Mouse (Mus musculus) forebrain, embryonic 13.5 days (tissue): ENCODE results near the gene Samd5. TPM values are rescaled to one million over a fixed set of nuclear protein-coding genes. Genes with fewer than 3 reads are reported as not detected.

Experiments
- ATAC-seq: fragments of 200-750 bp; cut with Nextera tagmentation; 2 replicates; pipeline ENCODE4 v1.8.0; 2017
- H3K27ac ChIP-seq: fragments of 300-500 bp; sonication (generic); 2 replicates; pipeline ENCODE4 v1.5.1; 2015; ENCODE audit warnings: inconsistent platforms, mild to moderate bottlenecking, moderate library complexity
- H3K27me3 ChIP-seq: fragments of 300-500 bp; sonication (generic); 2 replicates; pipeline ENCODE4 v1.6.1; 2015; ENCODE audit warnings: mild to moderate bottlenecking, inconsistent platforms
- H3K36me3 ChIP-seq: fragments of 300-500 bp; sonication (generic); 2 replicates; pipeline ENCODE4 v1.6.1; 2015; ENCODE audit warnings: mild to moderate bottlenecking, inconsistent platforms; ENCODE audit not compliant: poor library complexity, severe bottlenecking
- H3K4me1 ChIP-seq: fragments of 300-500 bp; sonication (generic); 2 replicates; pipeline ENCODE4 v1.6.1; 2015; ENCODE audit warnings: inconsistent platforms
- H3K4me2 ChIP-seq: fragments of 300-500 bp; sonication (generic); 2 replicates; pipeline ENCODE4 v1.6.1; 2015; ENCODE audit warnings: inconsistent platforms, mild to moderate bottlenecking, moderate library complexity
- H3K4me3 ChIP-seq: fragments of 300-500 bp; sonication (generic); 2 replicates; pipeline ENCODE4 v1.5.1; 2015; ENCODE audit warnings: mild to moderate bottlenecking, inconsistent platforms
- H3K9ac ChIP-seq: fragments of 300-500 bp; sonication (generic); 2 replicates; pipeline ENCODE4 v1.6.1; 2015; ENCODE audit warnings: mild to moderate bottlenecking, inconsistent platforms
- H3K9me3 ChIP-seq: fragments of 300-500 bp; sonication (generic); replicated peaks from 2 replicates; pipeline ENCODE4 v1.6.1; 2016; ENCODE audit warnings: inconsistent platforms
- WGBS: fragments of 180-500 bp; shearing (Covaris S2); methylation state at CpG from one replicate; pipeline ENCODE4 v1.1.7; 2015; 5-methylcytosine and 5-hydroxymethylcytosine counted together
- polyA plus RNA-seq: library from polyadenylated mRNA; unstranded; fragments of >200 nt; fragmentation: Nextera tagmentation; extraction: Ambion mirVana; gene quantifications from 2 replicates; pipeline ENCODE4 v1.2.1, GENCODE M21; 2015

The Samd5 gene
- polyA plus RNA-seq = 3.7 and 3.9 TPM in 2 replicates

DNA sequence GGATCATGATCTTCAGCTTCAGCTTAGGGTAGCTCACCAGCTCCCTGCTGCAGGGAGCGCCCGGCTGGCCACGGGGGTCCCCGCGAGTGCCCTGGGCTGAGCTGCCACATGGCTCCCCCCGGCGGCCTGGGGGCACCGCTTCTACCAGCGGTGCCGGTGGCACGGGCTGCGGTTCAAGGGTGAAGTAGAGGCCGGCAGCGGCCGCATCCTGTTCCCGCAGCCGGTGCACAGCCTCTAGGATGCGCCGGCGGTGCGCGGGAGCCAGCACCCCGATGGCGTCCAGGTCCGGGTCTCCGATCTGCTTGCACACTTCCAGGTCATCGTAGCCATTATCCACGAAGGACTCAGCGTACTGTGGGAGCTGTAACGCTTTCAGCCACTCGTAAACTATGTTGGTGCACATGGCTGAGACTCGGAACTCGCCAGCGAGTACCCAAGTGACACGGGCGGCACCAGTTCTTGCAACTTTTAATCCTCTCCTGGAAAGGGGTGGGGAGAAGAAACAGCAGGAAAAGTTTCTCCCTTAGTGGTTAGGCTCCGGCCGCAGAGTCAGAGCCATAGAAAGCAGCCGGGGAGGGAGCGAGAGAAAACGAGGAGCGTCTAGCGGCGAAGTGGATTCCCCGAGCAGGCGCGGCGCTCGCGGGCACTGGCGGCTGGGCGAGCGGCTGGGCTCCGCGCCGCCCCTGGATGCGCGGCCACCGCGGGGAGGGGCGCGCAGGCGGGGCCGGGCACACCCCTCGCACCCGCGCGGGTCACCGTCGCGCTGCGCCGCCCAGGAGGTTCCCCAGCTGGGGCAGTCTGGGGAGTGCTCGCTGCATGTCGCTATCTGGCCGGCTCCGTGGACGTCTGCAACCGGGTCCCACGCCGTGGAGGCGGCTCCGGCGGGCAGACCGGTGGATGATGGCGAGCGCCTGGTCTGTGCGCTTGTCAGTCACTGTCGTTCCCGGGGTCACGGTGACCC is at the start of gene Samd5:
TSS of gene Samd5 (minus strand) at position 648 of the 961 bp plus-strand sequence.
- peak; percentile 71 for ATAC-seq
- under 1% methylated on average over 89 of the region's 91 CpGs for WGBS
- Histone ChIP-seq H3K4me1 (peaks cover 15% of the 10 kb centered on the region), H3K4me3 (peak within 1 kb of the TSS; percentile 59), H3K36me3 (no peaks in the 10 kb centered on the region), H3K9ac (peak within 1 kb of the TSS; percentile 73), H3K4me2 (peak within 1 kb of the TSS; percentile 89), H3K27ac (peak within 1 kb of the TSS; percentile 48), H3K9me3 (no peaks in the 10 kb centered on the region), H3K27me3 (peaks cover 35% of the 10 kb centered on the region)

DNA sequence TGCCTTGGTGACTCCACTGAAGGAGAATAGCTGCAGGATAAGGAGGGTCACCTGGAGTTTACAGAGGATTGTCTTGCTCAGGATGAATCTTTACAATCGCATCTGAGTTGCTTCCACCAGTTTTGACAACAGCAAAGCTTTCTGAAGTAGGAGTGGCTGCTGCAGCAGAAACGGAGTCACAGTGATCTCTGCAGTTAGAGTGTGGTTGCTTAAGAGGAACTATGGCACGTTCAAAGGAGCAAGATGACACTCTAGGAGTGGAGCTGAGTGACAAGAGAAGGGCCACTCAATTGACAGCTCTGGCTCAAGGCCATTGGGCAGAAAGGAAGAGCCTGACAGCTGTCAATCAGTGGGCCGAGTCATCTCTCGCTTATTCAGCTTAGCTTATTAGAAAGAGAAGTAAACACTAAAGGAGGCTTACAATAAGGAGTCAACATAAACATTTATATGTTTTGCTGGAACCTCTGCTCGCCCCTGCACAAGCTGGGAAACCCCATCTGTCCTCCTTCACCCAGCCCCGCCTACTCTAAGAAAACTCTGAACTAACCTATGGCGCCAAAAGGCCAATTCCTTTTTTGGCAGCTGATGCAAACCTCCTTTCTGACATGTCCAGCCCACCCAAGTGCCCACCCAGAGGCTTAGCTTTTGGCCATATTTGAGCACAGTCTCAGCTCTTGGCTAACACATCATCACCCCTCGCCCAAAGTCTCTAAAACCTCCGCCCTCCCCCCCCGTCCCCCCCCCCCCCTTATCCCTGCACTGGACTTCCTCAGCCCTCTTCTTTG is 47.7 kb upstream of the Samd5 start:
- Histone ChIP-seq H3K9ac (no peak overlapping the region), H3K4me1 (no peaks in the 10 kb centered on the region), H3K4me2 (no peak overlapping the region), H3K4me3 (no peak overlapping the region), H3K27me3 (no peaks in the 10 kb centered on the region), H3K27ac (no peak overlapping the region), H3K9me3 (no peaks in the 10 kb centered on the region), H3K36me3 (no peaks in the 10 kb centered on the region)
- WGBS = 87% methylated on average over 10 of the region's 11 CpGs
- no peak for ATAC-seq

DNA sequence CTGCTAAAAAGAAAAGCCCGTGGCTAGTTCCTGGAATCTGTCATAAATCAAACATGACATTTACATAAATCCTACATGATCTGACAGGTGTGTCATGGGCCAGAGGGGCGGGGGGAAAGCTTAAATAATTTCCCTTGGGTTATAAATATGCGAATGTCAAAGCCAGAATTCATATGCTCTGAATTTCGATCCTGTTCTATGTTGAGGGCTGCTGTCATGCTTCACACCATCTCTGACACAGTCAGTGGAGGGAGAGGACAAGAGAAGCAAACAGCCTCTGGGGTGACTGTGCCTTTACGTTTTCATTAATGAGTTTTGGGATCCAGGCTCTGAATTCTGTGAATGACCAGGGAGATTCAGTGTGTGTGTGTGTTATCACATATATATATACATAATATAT is 45.0 kb upstream of the Samd5 start:
- WGBS = 68% methylated on average over 5 of the region's 5 CpGs

DNA sequence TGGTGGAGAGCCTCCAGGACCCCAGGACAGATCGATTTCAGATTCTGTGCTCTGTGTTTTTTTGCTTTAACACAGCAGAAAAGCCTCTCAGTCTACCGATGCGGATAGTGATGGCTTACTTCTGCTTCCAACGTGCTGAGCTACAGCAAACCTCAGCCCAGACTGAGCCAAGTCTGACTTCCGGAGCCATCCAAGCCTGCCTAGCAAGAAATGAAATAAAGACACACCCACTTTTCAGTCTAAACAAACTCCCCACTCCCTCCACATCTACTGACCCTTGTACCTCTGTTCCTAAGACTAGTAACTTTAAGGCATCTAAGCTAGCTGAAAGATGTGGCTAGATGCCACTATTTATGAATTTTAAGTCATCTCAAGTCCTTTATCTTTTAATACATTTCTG is 43.1 kb upstream of the Samd5 start:
- H3K4me2 ChIP-seq = no peak overlapping the region
- H3K4me1 ChIP-seq = no peaks in the 10 kb centered on the region
- 83% methylated on average over 5 of the region's 5 CpGs for WGBS
- H3K27me3 ChIP-seq = no peaks in the 10 kb centered on the region
- H3K9me3 ChIP-seq = no peaks in the 10 kb centered on the region
- H3K36me3 ChIP-seq = no peaks in the 10 kb centered on the region
- ATAC-seq = no peak
- no peak overlapping the region for H3K27ac ChIP-seq
- H3K4me3 ChIP-seq = no peak overlapping the region
- no peak overlapping the region for H3K9ac ChIP-seq

More for the DNA sequence above, 45.0 kb upstream of the Samd5 start:
- Histone ChIP-seq H3K4me1 (no peaks in the 10 kb centered on the region), H3K27ac (no peak overlapping the region), H3K4me2 (no peak overlapping the region), H3K4me3 (no peak overlapping the region), H3K9me3 (no peaks in the 10 kb centered on the region), H3K27me3 (no peaks in the 10 kb centered on the region), H3K9ac (no peak overlapping the region), H3K36me3 (no peaks in the 10 kb centered on the region)
- no peak for ATAC-seq

DNA sequence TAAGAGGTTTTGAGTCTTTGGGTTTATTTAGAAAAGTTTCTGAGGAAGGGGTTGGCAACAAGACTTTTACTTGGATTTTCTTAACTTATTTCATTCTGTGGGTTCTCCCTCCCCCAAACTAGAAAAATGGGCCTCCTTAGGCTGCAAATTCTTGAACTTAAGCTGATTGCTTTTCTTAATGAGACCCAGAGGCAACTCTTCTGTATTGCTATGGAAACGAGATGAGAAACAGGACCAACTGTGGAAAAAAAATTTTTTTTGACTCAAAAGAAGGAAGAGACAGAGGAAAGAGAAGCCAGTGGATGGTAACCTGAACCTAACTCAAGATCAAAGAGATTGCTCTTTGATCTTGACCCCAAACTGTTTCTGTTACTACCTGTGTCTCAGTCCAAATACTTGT is 29.9 kb upstream of the Samd5 start:
- Histone ChIP-seq H3K4me1 (no peaks in the 10 kb centered on the region), H3K9me3 (no peaks in the 10 kb centered on the region), H3K36me3 (no peaks in the 10 kb centered on the region), H3K9ac (no peak overlapping the region), H3K27me3 (no peaks in the 10 kb centered on the region), H3K4me3 (no peak overlapping the region), H3K27ac (no peak overlapping the region), H3K4me2 (no peak overlapping the region)
- WGBS = 45% methylated on average over 1 of the region's 1 CpGs
- ATAC-seq = no peak

DNA sequence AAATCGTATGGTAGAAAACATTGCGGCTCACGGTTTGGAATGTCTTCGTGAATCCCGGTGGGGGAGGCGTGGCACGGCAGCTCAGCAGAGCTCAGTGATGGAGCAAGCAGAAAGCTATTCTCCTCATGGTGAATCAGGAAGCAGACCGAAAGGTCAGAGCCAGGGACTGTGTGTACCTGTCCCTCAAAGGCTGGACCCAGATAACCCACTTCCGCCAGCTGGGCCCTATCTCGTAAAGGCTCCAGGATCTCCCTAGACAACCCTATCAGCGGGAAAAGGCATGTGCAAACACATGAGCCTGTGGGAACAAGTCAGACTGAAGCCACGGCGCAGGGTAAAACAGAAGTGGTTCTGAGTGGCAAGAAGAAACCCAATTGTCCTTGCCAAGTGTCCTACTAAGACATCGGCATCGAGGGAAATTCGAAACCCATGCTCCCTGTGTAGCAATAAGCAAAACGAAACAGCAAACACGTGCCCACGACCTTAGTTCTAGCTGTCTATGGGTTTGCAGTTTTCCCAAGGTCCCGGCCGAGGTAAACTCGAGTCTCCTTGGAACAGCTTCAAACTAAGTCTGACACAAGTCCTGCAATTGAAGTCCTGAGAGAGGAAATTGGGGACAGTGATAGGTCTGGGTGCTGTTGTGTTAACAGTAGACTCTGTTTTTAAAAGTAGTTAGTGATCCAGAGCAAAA is 24.2 kb upstream of the Samd5 start:
- Histone ChIP-seq H3K27me3 (no peaks in the 10 kb centered on the region), H3K4me2 (no peak overlapping the region), H3K4me3 (no peak overlapping the region), H3K36me3 (no peaks in the 10 kb centered on the region), H3K27ac (no peak overlapping the region), H3K9me3 (no peaks in the 10 kb centered on the region), H3K9ac (no peak overlapping the region), H3K4me1 (peaks cover 8% of the 10 kb centered on the region)
- no peak for ATAC-seq
- WGBS = 90% methylated on average over 22 of the region's 22 CpGs

DNA sequence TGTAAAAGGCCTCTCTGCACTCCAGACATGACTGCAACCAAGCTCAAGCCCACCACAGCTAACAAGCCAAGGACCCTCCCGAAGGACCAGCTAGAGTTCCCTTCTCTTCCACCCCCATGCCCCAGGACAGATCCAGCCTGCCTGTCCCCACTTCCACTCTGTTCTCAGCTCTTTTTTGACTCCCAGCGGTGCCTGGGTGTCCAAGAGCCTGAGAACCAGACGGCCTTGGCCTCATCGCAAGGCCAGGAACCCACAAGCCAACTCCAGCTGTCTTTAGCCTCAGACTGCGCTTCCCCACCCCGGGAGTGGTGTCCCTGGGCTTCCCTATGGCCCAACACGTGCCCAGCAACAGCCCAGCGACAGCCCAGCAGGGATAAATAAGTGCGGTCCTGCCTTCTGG is 23.1 kb upstream of the Samd5 start:
- H3K9ac ChIP-seq = no peak overlapping the region
- H3K4me2 ChIP-seq = no peak overlapping the region
- WGBS = 92% methylated on average over 9 of the region's 9 CpGs
- no peaks in the 10 kb centered on the region for H3K27me3 ChIP-seq
- H3K4me3 ChIP-seq = no peak overlapping the region
- no peaks in the 10 kb centered on the region for H3K36me3 ChIP-seq
- H3K9me3 ChIP-seq = no peaks in the 10 kb centered on the region
- peaks cover 8% of the 10 kb centered on the region for H3K4me1 ChIP-seq
- H3K27ac ChIP-seq = no peak overlapping the region
- ATAC-seq = no peak

DNA sequence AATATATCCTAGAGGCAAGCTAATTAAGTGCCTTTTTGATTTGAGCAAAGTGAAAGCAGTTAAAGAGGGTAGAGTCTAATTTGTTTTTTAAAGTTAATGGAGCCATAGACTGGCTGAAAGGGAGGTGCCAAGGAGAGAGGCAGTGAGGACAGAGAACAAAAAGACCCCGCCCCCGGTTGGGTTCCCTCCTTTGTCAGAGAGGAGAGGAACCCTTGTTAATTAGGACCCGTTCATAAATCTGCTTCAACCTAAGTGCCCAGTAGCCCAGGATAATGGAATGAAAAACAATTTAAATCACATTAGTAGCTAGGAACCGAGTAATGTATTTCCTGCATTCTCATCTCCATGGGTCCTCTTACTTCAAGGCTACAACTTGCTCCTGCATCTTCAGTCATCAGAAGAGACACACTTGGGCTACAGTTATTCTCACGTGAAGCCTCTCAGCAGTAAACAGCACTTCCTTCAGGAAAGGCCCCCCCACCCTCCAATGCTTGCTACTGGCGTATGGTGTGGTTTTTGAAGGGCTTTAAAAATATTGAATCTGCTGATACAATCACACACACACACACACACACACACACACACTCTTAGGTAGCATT is 21.6 kb upstream of the Samd5 start:
- H3K4me1 ChIP-seq = peaks cover 8% of the 10 kb centered on the region
- 6% methylated on average over 6 of the region's 6 CpGs for WGBS
- H3K4me3 ChIP-seq = no peak overlapping the region
- H3K9me3 ChIP-seq = no peaks in the 10 kb centered on the region
- no peak overlapping the region for H3K4me2 ChIP-seq
- H3K9ac ChIP-seq = no peak overlapping the region
- H3K36me3 ChIP-seq = no peaks in the 10 kb centered on the region
- H3K27ac ChIP-seq = no peak overlapping the region
- H3K27me3 ChIP-seq = no peaks in the 10 kb centered on the region
- peak; percentile 62; the same call in 1 of the 2 replicates for ATAC-seq

DNA sequence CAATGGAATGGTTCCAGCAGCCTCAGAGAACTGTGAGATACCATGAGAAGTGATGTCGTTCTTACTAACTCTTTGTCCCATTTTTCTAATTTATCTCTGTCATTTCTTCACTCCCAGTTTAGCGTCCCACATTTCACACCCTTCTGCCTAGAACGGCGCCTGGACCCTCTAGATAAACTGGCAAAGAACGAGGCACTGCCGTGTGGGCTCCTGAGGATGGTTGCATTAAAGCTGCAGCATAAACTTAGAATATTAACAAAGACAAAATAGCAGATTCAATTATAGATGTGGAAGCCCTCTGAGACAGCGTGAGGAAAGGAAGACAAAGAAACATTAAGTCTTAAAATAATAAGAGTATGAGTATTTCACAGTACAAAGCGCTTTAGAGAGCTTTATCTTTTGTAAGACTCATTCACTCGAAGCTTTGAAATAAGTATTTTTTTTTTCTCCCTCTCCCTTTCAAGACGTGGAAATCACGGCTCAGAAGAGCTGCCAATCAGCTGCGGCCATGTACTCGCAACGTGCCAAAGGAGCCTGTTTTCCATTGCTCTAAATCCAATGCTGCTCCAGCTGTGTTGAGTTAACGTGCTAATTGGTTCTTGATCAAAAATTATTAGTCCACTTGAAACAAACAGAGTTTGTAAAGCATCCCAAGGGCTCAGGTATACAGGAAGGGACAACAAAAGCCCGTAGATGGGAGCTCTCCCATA is 19.1 kb upstream of the Samd5 start:
- H3K9me3 ChIP-seq = no peaks in the 10 kb centered on the region

DNA sequence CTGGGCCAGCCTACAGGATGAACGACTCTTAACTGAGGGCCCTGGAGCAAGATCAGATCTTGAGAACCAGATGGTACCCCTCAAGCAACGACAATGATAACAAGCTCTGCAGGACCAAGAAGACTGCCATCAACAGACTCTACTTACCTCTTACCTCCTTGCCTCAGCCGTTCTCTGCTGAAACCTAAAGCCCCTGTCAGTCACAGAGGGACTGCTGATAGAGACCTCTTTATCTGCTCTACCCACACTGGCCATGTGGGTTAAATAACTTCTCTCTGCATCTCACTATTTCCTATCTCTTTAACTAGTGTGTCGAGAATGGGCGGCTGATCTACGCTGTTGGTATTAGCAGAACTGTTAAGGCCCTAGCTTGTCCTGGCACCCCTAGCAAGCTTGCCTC is 5.9 kb upstream of the Samd5 start:
- H3K27ac ChIP-seq = no peak overlapping the region
- ATAC-seq = no peak
- peaks cover 7% of the 10 kb centered on the region for H3K4me1 ChIP-seq
- no peak overlapping the region for H3K9ac ChIP-seq
- peaks cover 19% of the 10 kb centered on the region for H3K27me3 ChIP-seq
- no peaks in the 10 kb centered on the region for H3K9me3 ChIP-seq
- H3K4me3 ChIP-seq = no peak overlapping the region
- WGBS = 92% methylated on average over 6 of the region's 6 CpGs
- H3K4me2 ChIP-seq = no peak overlapping the region
- no peaks in the 10 kb centered on the region for H3K36me3 ChIP-seq

More for the DNA sequence above, 19.1 kb upstream of the Samd5 start:
- Histone ChIP-seq H3K36me3 (no peaks in the 10 kb centered on the region), H3K27ac (no peak overlapping the region), H3K27me3 (no peaks in the 10 kb centered on the region), H3K4me2 (peak overlapping the region; percentile 36), H3K4me1 (peaks cover 8% of the 10 kb centered on the region), H3K4me3 (no peak overlapping the region), H3K9ac (no peak overlapping the region)
- 27% methylated on average over 16 of the region's 16 CpGs for WGBS
- ATAC-seq = peak; percentile 64; the same call in 1 of the 2 replicates

DNA sequence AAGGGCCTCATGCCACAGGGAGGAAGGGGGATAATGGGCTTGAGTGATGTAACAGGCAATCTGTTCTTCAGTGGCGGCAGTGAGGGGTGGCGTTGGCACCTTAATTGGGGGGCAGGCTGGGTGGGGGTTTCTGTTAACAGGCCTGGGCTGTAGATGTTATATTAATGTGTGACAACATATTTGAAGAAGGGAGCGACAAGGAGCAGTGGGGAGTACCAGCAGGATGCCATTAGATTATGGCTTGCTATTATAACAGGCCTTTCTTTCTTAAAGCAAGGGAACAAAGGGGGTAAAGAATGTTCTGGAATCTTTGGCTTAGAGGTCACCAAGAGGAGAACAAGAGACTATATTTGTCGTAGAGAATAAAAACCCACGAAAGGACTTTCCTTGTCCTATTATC is 4.9 kb upstream of the Samd5 start:
- Histone ChIP-seq H3K27ac (no peak overlapping the region), H3K4me2 (no peak overlapping the region), H3K4me3 (no peak overlapping the region), H3K36me3 (no peaks in the 10 kb centered on the region), H3K27me3 (peaks cover 24% of the 10 kb centered on the region), H3K4me1 (peaks cover 13% of the 10 kb centered on the region), H3K9ac (no peak overlapping the region), H3K9me3 (no peaks in the 10 kb centered on the region)
- ATAC-seq = peak; percentile 25; the same call in 1 of the 2 replicates
- WGBS = 8% methylated on average over 5 of the region's 5 CpGs
